Mouse (Mus musculus) stomach, postnatal 0 days (tissue): ENCODE data around the gene Xcl1. TPM values are rescaled to one million over a fixed set of nuclear protein-coding genes. Genes with fewer than 3 reads are reported as not detected.

ENCODE experiments used
- ATAC-seq: fragments of 200-750 bp; cut with Nextera tagmentation; 2 replicates; pipeline ENCODE4 v1.8.0; 2017; ENCODE audit not compliant: low FRiP score, low TSS enrichment
- DNase-seq: peaks from one replicate; pipeline ENCODE4 v3.0.0-alpha.2; 2016; ENCODE audit warnings: low spot score
- H3K27ac ChIP-seq: fragments of 300-500 bp; sonication (generic); replicated peaks from 2 replicates; pipeline ENCODE4 v1.5.1; 2014; ENCODE audit warnings: mild to moderate bottlenecking, control low read depth
- H3K27me3 ChIP-seq: fragments of 300-500 bp; sonication (generic); 2 replicates; pipeline ENCODE4 v1.6.1; 2014; ENCODE audit warnings: low read length; ENCODE audit not compliant: control insufficient read depth, insufficient read depth
- H3K36me3 ChIP-seq: fragments of 300-500 bp; sonication (generic); 2 replicates; pipeline ENCODE4 v1.6.1; 2014; ENCODE audit warnings: low read length, mixed read lengths; ENCODE audit not compliant: control insufficient read depth, insufficient read depth
- H3K4me1 ChIP-seq: fragments of 300-500 bp; sonication (generic); replicated peaks from 2 replicates; pipeline ENCODE4 v1.6.1; 2014; ENCODE audit warnings: antibody characterized with exemption; ENCODE audit not compliant: control insufficient read depth, insufficient read depth
- H3K4me2 ChIP-seq: fragments of 300-500 bp; sonication (generic); replicated peaks from 2 replicates; pipeline ENCODE4 v1.6.1; 2014; ENCODE audit warnings: low read depth, mild to moderate bottlenecking, control low read depth, moderate library complexity
- H3K4me3 ChIP-seq: fragments of 300-500 bp; sonication (generic); 2 replicates; pipeline ENCODE4 v1.5.1; 2014; ENCODE audit warnings: low read depth, low read length, control low read depth
- H3K9ac ChIP-seq: fragments of 300-500 bp; sonication (generic); 2 replicates; pipeline ENCODE4 v1.6.1; 2014; ENCODE audit warnings: mild to moderate bottlenecking, low read length, control low read depth, mixed read lengths
- H3K9me3 ChIP-seq: fragments of 300-500 bp; sonication (generic); 2 replicates; pipeline ENCODE4 v1.6.1; 2016; ENCODE audit warnings: low read length; ENCODE audit not compliant: control insufficient read depth
- CTCF ChIP-seq: IDR thresholded peaks from 2 replicates; pipeline ENCODE4 v1.5.1; 2016; ENCODE audit warnings: antibody characterized with exemption, low read depth, mild to moderate bottlenecking, moderate library complexity
- EP300 ChIP-seq: optimal IDR thresholded peaks from 2 replicates; pipeline ENCODE3; 2016; ENCODE audit warnings: antibody characterized with exemption
- WGBS: fragments of 180-500 bp; shearing (Covaris S2); extraction: QIAGEN DNeasy Blood & Tissue Kit; methylation state at CpG from one replicate; pipeline ENCODE4 v1.1.7; 2014; 5-methylcytosine and 5-hydroxymethylcytosine counted together
- polyA plus RNA-seq: library from polyadenylated mRNA; unstranded; fragments of >200 nt; fragmentation: Nextera tagmentation; extraction: Ambion mirVana; gene quantifications from 2 replicates; pipeline ENCODE4 v1.2.1, GENCODE M21; 2015

Gene Xcl1
- polyA plus RNA-seq, 1 experiment from 2014 or later: 0.33 TPM

DNA sequence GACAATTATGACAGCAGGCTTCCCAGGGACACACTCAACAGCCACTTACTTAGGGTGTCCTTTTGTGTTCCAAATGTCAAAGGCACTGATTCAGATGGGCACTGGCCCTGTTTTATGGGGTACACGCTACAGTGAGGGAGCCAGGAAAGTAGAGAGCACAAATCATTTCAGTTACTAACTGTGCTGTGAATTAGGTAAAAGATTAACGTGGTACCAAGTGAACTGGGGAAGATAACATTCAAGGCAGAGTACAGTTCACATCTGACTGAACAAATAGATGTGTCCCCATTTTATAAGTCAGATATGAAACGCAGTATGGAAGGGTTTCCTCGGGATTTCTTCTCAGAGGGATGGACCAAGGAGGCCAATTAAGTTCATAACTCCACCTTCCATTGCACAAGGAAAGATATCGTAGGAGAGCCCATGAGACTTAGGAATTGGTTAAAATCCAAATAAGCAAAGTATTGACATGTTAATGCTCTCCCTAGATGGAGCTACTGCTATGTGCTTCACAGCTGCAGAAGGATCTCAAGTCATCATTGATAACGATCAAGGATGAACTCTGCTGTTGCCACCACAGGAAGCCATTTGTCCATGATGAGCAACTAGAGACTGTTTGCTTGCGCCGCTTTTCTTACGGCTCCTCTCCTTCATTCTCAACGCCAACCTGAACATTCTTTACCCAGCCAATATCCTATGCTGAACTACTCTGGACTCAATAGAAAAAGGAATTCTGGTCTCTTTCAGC, 1.7 kb downstream of the Xcl1 start:
- H3K4me2 ChIP-seq: no peak overlapping the region
- DNase-seq (no peak), ATAC-seq (no peak)
- no peaks in the 10 kb centered on the region for H3K27me3 ChIP-seq
- TF ChIP-seq EP300 (no peak), CTCF (no peak)
- 82% methylated on average over 10 of the region's 10 CpGs for WGBS
- H3K9ac ChIP-seq: no peak overlapping the region
- no peaks in the 10 kb centered on the region for H3K36me3 ChIP-seq
- H3K9me3 ChIP-seq: no peaks in the 10 kb centered on the region
- H3K4me3 ChIP-seq: no peak overlapping the region
- no peaks in the 10 kb centered on the region for H3K4me1 ChIP-seq
- no peak overlapping the region for H3K27ac ChIP-seq

DNA sequence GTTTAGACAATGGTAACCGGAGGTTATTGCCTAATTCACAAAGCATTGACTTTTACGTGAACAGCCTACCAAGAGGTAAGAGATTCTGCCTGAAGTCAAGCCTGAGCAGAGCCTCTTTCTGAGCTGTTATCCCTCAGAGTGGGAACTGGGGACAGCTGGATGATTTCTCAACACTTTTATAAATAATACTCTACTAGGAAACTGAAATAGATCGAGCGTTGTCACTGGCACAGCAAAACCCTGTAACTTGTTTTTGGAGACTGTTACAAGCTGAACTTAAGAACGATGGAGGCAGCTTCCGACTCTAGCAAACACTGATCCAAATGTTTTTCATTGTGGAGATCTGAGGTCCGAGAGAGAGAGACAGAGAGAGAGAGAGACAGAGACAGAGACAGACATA, 4.2 kb downstream of the Xcl1 start:
- Histone ChIP-seq H3K9ac (no peak overlapping the region), H3K27me3 (no peaks in the 10 kb centered on the region), H3K4me1 (no peaks in the 10 kb centered on the region), H3K9me3 (no peaks in the 10 kb centered on the region), H3K4me3 (no peak overlapping the region), H3K36me3 (no peaks in the 10 kb centered on the region), H3K4me2 (no peak overlapping the region), H3K27ac (no peak overlapping the region)
- no peak for ATAC-seq
- DNase-seq: no peak
- TF ChIP-seq CTCF (no peak), EP300 (no peak)
- WGBS: 64% methylated on average over 7 of the region's 7 CpGs

DNA sequence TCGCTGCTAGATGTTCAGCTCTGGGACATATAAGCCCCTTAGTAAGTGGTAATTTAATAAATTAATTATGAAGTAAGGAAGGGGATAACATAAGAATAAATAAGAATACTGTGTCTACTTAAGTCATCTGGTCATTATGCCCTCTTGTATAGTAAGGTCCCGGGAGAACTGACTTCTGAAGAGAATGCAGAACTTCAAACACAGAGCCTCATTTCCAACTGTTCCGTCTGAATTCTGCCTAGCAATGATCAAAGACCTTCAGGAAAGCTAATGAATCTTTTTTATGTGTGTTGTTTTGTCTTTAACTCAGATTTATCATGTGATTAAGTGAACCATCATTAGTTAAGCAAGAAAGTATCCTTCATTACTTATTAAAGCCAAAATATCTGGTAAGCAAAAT, 5.3 kb downstream of the Xcl1 start:
- Histone ChIP-seq H3K4me3 (no peak overlapping the region), H3K27me3 (no peaks in the 10 kb centered on the region), H3K36me3 (no peaks in the 10 kb centered on the region), H3K4me2 (no peak overlapping the region), H3K9me3 (no peaks in the 10 kb centered on the region), H3K27ac (no peak overlapping the region), H3K4me1 (no peaks in the 10 kb centered on the region), H3K9ac (no peak overlapping the region)
- no peak for DNase-seq
- TF ChIP-seq EP300 (no peak), CTCF (no peak)
- 73% methylated on average over 3 of the region's 3 CpGs for WGBS
- no peak for ATAC-seq

DNA sequence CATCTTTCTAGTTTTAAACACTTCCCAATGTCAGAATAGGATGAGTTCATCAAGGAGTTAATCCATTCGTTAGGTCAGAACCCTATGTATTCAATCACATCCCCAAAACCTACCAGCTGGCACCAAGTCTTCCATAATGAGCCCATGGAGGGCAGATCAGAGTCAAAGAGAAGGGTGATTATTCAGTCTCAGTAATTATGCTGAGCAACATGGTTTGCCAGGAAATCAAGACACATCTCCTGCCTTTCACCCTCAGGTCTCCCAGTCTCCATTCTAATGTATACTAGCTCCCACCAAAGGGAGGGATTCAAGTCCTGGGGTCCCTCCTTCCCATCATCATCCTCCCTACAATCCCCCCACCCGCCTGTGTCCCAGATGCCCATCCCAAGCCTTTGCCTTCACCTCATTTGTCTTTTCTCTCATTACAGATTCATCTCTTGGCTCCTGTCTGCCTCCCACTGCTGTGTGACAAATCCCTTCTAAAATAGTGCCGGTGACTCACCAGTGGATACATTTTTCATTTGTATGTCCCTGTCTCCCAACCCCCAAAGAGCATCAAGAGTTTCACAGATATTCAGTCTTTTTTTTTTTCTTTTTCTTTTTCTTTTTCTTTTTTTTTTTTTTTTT, 8.7 kb downstream of the Xcl1 start:
- H3K4me1 ChIP-seq: no peaks in the 10 kb centered on the region
- H3K4me3 ChIP-seq: no peak overlapping the region
- no peak overlapping the region for H3K4me2 ChIP-seq
- no peak overlapping the region for H3K9ac ChIP-seq
- no peaks in the 10 kb centered on the region for H3K36me3 ChIP-seq
- no peaks in the 10 kb centered on the region for H3K9me3 ChIP-seq
- H3K27ac ChIP-seq: no peak overlapping the region
- DNase-seq (no peak), ATAC-seq (no peak)
- H3K27me3 ChIP-seq: no peaks in the 10 kb centered on the region
- TF ChIP-seq EP300: no peak
- no peak for TF ChIP-seq CTCF
- 65% methylated on average over 3 of the region's 3 CpGs for WGBS

DNA sequence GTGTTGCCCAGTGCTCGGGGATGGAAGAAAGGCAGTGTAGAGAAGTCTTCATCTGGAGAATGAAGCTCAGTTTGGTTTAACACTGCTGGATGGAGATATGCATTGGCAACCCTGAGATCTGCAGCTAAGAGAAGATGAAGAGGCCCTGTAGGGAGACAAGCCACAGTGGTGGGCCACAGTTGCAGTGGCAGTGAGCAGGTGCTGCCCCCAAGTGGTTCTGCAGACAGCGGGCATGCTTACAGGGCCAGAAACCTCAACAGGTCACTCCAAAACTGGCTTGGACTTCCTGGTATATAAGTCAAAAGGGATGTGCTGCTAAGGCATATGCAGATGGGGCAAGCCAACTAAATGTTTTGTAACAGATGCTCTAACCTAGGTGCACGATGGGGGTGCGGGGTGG, 30.3 kb downstream of the Xcl1 start:
- H3K4me1 ChIP-seq: no peaks in the 10 kb centered on the region
- no peaks in the 10 kb centered on the region for H3K36me3 ChIP-seq
- DNase-seq: peak; percentile 72
- no peaks in the 10 kb centered on the region for H3K27me3 ChIP-seq
- H3K9me3 ChIP-seq: no peaks in the 10 kb centered on the region
- H3K4me2 ChIP-seq: no peak overlapping the region
- H3K27ac ChIP-seq: no peak overlapping the region
- no peak overlapping the region for H3K9ac ChIP-seq
- peak; percentile 70; the same call in 1 of the 2 replicates for ATAC-seq
- 69% methylated on average over 4 of the region's 4 CpGs for WGBS
- TF ChIP-seq EP300 (no peak), CTCF (peak; percentile 85)
- no peak overlapping the region for H3K4me3 ChIP-seq

DNA sequence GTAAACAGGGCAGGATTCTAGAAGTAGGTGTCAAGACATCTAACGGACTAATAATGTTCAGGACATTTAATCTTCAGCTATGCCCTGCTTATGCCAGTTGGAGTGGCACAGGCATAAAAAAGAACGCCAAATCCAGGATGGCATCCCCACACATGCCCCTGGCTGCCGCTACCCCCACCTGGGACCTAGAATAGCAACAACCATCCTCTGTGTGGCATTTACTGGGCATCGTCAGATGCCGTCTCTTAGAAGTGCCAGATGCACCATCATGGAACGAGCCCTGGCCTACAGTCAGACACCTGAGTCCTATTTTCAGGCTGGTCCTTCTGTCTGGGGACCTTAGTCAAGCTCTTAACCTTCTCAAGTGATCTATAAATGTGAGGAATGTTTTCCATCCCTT, 34.6 kb downstream of the Xcl1 start:
- H3K9me3 ChIP-seq: no peaks in the 10 kb centered on the region
- no peak overlapping the region for H3K9ac ChIP-seq
- TF ChIP-seq CTCF: no peak
- TF ChIP-seq EP300: no peak
- H3K27ac ChIP-seq: no peak overlapping the region
- ATAC-seq (no peak), DNase-seq (no peak)
- no peaks in the 10 kb centered on the region for H3K4me1 ChIP-seq
- 84% methylated on average over 6 of the region's 6 CpGs for WGBS
- H3K27me3 ChIP-seq: no peaks in the 10 kb centered on the region
- no peak overlapping the region for H3K4me2 ChIP-seq
- H3K4me3 ChIP-seq: no peak overlapping the region
- H3K36me3 ChIP-seq: no peaks in the 10 kb centered on the region
